Mouse (Mus musculus) cortical plate, adult 2 months (tissue): Measurements from ENCODE around the gene Il10rb. TPM values are rescaled to one million over a fixed set of nuclear protein-coding genes. Genes with fewer than 3 reads are reported as not detected.
A peak's percentile ranks its signal among the peaks of the same experiment; 100 is the strongest.

Experiments used
- H3K27ac ChIP-seq: fragments of 200-500 bp; 2 replicates; pipeline ENCODE4 v1.5.1; 2012; ENCODE audit warnings: low read length, control low read depth, inconsistent platforms; ENCODE audit not compliant: insufficient read depth
- H3K4me1 ChIP-seq: fragments of 200-500 bp; 2 replicates; pipeline ENCODE4 v1.6.1; 2011; ENCODE audit warnings: low read length; ENCODE audit not compliant: control insufficient read depth, insufficient read depth
- H3K4me3 ChIP-seq: fragments of 200-500 bp; 2 replicates; pipeline ENCODE4 v1.5.1; 2011; ENCODE audit warnings: mild to moderate bottlenecking, low read length, control low read depth; ENCODE audit not compliant: insufficient read depth
- CTCF ChIP-seq: fragments of 200-500 bp; IDR thresholded peaks from 2 replicates; pipeline ENCODE4 v1.5.1; 2011; ENCODE audit warnings: mild to moderate bottlenecking, control low read depth, low read length; ENCODE audit not compliant: insufficient read depth; ENCODE audit errors: extremely low read depth
- POLR2A ChIP-seq: fragments of 200-500 bp; IDR thresholded peaks from 2 replicates; pipeline ENCODE4 v1.6.1; 2011; ENCODE audit warnings: mild to moderate bottlenecking, low read length, control low read depth; ENCODE audit not compliant: insufficient read depth; ENCODE audit errors: extremely low read depth
- polyA plus RNA-seq: library from polyadenylated mRNA; depleted of rRNA; stranded (reverse); fragments of >200 nt; gene quantifications from 2 replicates; pipeline ENCODE4 v1.2.3, GENCODE M21; 2012

Gene Il10rb
- polyA plus RNA-seq, 1 experiment: 12.6 TPM

GRCm38 (mm10) chr16:91459396-91459795 lies 53.4 kb downstream of the Il10rb start:
- H3K27ac ChIP-seq: no peak overlapping the region
- TF ChIP-seq CTCF (no peak), POLR2A (no peak)
- H3K4me1 ChIP-seq: no peaks in the 10 kb centered on the region
- no peak overlapping the region for H3K4me3 ChIP-seq

- no peaks in the 10 kb centered on the region for H3K4me1 ChIP-seq
- H3K4me3 ChIP-seq: no peak overlapping the region
- H3K27ac ChIP-seq: no peak overlapping the region
- TF ChIP-seq POLR2A (no peak), CTCF (0 out of 2 replicates have a peak, but pooled peaks have one; percentile 5)
Observed at GRCm38 (mm10) chr16:91459841-91460370, 53.9 kb downstream of the Il10rb start.

- H3K4me1 ChIP-seq: peaks cover 4% of the 10 kb centered on the region; the same call in 1 of the 2 replicates
- no peak overlapping the region for H3K4me3 ChIP-seq
- H3K27ac ChIP-seq: no peak overlapping the region
- TF ChIP-seq CTCF (no peak), POLR2A (no peak)
Observed at GRCm38 (mm10) chr16:91461066-91461638, 55.2 kb downstream of the Il10rb start.

GRCm38 (mm10) chr16:91461773-91462181 lies 55.8 kb downstream of the Il10rb start:
- TF ChIP-seq CTCF: no peak
- TF ChIP-seq POLR2A: no peak
- Histone ChIP-seq H3K4me3 (no peak overlapping the region), H3K27ac (no peak overlapping the region), H3K4me1 (peaks cover 5% of the 10 kb centered on the region; the same call in 1 of the 2 replicates)

GRCm38 (mm10) chr16:91462644-91463043 lies 56.7 kb downstream of the Il10rb start:
- TF ChIP-seq CTCF: no peak
- TF ChIP-seq POLR2A: no peak
- H3K27ac ChIP-seq: no peak overlapping the region
- H3K4me1 ChIP-seq: peaks cover 5% of the 10 kb centered on the region; the same call in 1 of the 2 replicates
- no peak overlapping the region for H3K4me3 ChIP-seq

- Histone ChIP-seq H3K4me3 (no peak overlapping the region), H3K27ac (no peak overlapping the region), H3K4me1 (peaks cover 5% of the 10 kb centered on the region; the same call in 1 of the 2 replicates)
- TF ChIP-seq POLR2A: no peak
- TF ChIP-seq CTCF: no peak
Observed at GRCm38 (mm10) chr16:91463400-91463799, 57.4 kb downstream of the Il10rb start.

GRCm38 (mm10) chr16:91463836-91464400 lies 58.0 kb downstream of the Il10rb start:
- peaks cover 5% of the 10 kb centered on the region; the same call in 1 of the 2 replicates for H3K4me1 ChIP-seq
- no peak overlapping the region for H3K27ac ChIP-seq
- TF ChIP-seq CTCF (no peak), POLR2A (no peak)
- H3K4me3 ChIP-seq: peak overlapping the region; percentile 46

- H3K27ac ChIP-seq: 0 out of 2 replicates have a peak overlapping the region, but pooled peaks have one; percentile 22
- no peak for TF ChIP-seq CTCF
- peak; percentile 70 for TF ChIP-seq POLR2A
- H3K4me1 ChIP-seq: peaks cover 5% of the 10 kb centered on the region; the same call in 1 of the 2 replicates
- H3K4me3 ChIP-seq: peak overlapping the region; percentile 46
Observed at GRCm38 (mm10) chr16:91464594-91465504, 58.9 kb downstream of the Il10rb start.

GRCm38 (mm10) chr16:91465505-91466240 lies 59.7 kb downstream of the Il10rb start:
- H3K27ac ChIP-seq: no peak overlapping the region
- TF ChIP-seq POLR2A (no peak), CTCF (no peak)

More at GRCm38 (mm10) chr16:91465505-91466240, 59.7 kb downstream of the Il10rb start:
- Histone ChIP-seq H3K4me3 (peak overlapping the region; percentile 46), H3K4me1 (peaks cover 5% of the 10 kb centered on the region; the same call in 1 of the 2 replicates)
